Mouse (Mus musculus): ENCODE data around the gene Itm2c. TPM values are rescaled to one million over a fixed set of nuclear protein-coding genes. Genes with fewer than 3 reads are reported as not detected.

Gene Itm2c
- 835 and 861 TPM in 2 replicates for polyA plus RNA-seq (2012; rRNA removed)

DNA sequence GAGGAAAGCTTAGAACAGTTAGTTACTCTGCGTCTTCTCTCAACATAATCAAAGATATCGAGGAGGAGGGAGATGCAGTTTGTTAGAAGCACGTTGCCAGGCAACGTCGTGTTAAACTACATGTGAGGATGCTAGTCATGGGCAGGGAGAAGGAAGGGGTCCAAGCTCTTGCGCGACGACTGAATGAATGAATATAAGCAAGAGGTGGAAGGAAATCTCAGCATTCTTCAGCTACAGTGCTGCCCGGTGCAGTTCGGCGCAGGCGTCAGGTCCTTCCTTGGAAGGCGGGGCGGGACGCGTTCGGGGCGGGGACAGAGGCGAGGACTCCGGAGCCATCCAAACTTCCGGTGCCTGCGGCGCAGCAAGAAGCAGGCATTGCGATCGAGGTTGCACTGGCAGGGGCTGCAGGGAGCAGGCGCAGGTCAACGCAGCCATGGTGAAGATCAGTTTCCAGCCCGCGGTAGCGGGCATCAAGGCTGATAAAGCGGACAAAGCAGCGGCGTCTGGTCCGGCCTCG lies at the start of gene Itm2c:
Gene Itm2c (plus strand): TSS at position 51 of the 517 bp plus-strand sequence.
- TF ChIP-seq POLR2A (IDR thresholded peaks at IDR 0.05; ENCODE audit: extremely low read depth, insufficient read depth, low read length) (peak; percentile 95), CTCF (IDR thresholded peaks at IDR 0.05; ENCODE audit: extremely low read depth, insufficient read depth, low read length) (no peak)
- peak within 1 kb of the TSS; percentile 82 for H3K4me3 ChIP-seq (ENCODE audit: insufficient read depth, low read length)
- peaks cover 9% of the 10 kb centered on the region for H3K4me1 ChIP-seq (ENCODE audit: control insufficient read depth, insufficient read depth, low read length)
- H3K27ac ChIP-seq (ENCODE audit: insufficient read depth, low read length) = peak within 1 kb of the TSS; percentile 64

DNA sequence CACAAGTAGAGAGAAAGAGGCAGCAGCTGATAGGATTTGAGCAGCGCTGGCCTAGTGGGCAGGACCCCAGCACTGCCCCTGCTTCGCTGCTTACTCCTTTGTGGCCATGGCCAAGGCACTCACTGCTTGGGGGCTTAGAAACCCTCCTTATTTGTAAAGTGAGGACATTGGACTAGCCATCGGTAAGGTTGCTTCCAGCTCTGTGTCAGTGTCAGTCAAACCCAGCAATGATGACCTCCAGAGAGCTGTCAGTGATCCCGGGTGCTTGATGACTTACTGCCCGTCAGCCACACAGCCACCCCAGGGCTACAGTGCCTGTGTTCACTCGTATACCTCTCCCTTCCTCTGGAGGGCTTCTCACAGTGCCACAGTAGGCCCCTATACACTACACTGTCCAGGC lies 49.1 kb upstream of the Itm2c start:
- Histone ChIP-seq H3K4me1 (ENCODE audit: control insufficient read depth, insufficient read depth, low read length) (peaks cover 4% of the 10 kb centered on the region), H3K4me3 (ENCODE audit: insufficient read depth, low read length) (no peak overlapping the region)
- TF ChIP-seq POLR2A (IDR thresholded peaks at IDR 0.05; ENCODE audit: extremely low read depth, insufficient read depth, low read length) (no peak), CTCF (IDR thresholded peaks at IDR 0.05; ENCODE audit: extremely low read depth, insufficient read depth, low read length) (no peak)

DNA sequence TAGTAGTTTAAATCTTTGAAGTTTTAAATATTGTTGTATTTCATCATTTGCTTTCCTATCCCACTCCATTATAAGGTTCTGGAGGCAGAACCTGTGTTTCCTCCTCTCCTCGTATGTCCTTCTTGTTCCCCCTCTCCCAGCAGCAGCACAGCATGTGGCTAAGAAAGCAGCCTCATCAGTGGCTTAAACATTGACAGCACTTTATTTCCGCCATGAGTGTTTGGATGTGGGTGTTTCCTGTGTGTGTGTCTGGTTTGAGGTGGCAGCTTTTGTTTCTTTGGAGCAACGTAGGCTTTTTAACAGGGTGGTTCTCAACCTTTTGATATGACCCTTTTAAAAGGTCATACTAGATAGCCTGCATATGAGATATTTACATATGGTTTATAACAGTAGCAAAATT lies 48.6 kb upstream of the Itm2c start:
- H3K4me3 ChIP-seq (ENCODE audit: insufficient read depth, low read length) = no peak overlapping the region
- peaks cover 3% of the 10 kb centered on the region for H3K4me1 ChIP-seq (ENCODE audit: control insufficient read depth, insufficient read depth, low read length)
- TF ChIP-seq POLR2A (IDR thresholded peaks at IDR 0.05; ENCODE audit: extremely low read depth, insufficient read depth, low read length) = no peak
- TF ChIP-seq CTCF (IDR thresholded peaks at IDR 0.05; ENCODE audit: extremely low read depth, insufficient read depth, low read length) = no peak
- no peak overlapping the region for H3K27ac ChIP-seq (ENCODE audit: insufficient read depth, low read length)

More for the DNA sequence above, 49.1 kb upstream of the Itm2c start:
- H3K27ac ChIP-seq (ENCODE audit: insufficient read depth, low read length) = no peak overlapping the region

DNA sequence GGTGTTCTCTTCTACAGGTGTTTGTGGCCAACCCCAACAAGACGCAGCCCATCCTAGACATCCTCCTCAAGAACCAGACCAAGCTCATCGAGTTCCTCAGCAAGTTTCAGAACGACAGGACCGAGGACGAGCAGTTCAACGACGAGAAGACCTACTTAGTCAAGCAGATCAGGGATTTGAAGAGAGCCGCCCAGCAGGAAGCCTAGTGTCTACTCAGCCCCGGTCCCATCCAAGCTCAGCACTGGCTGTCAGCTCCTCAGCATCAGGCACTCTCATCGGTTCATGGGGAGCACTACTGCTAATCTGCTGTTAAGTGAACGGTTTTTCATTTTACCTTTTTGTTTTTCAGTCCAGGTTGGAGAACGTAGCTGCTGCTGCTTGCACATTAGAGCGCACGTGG lies 45.1 kb upstream of the Itm2c start:
- no peak for TF ChIP-seq CTCF (IDR thresholded peaks at IDR 0.05; ENCODE audit: extremely low read depth, insufficient read depth, low read length)
- no peak for TF ChIP-seq POLR2A (IDR thresholded peaks at IDR 0.05; ENCODE audit: extremely low read depth, insufficient read depth, low read length)
- no peak overlapping the region for H3K4me3 ChIP-seq (ENCODE audit: insufficient read depth, low read length)
- H3K4me1 ChIP-seq (ENCODE audit: control insufficient read depth, insufficient read depth, low read length) = no peaks in the 10 kb centered on the region
- no peak overlapping the region for H3K27ac ChIP-seq (ENCODE audit: insufficient read depth, low read length)

DNA sequence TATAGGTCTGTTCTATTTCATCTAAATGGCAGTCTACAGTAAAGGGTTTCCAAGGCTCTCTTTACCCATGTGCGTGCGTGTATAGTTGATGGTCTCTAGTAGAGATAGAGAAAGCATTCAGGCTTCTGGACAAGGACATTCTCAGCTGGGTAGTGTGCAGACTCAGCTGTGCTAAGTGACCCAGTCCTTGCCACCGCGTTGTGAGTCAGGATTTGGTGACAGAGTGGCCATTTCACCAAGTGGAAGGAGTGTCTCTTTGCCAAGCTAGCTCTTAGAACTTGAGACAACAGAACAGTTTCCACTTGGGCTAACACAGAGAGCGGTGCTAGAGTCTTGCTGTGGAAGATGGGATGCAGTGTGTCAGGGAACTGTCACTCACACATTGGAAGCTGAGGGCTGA lies 43.2 kb upstream of the Itm2c start:
- no peaks in the 10 kb centered on the region for H3K4me1 ChIP-seq (ENCODE audit: control insufficient read depth, insufficient read depth, low read length)
- no peak overlapping the region for H3K4me3 ChIP-seq (ENCODE audit: insufficient read depth, low read length)
- no peak for TF ChIP-seq POLR2A (IDR thresholded peaks at IDR 0.05; ENCODE audit: extremely low read depth, insufficient read depth, low read length)
- no peak for TF ChIP-seq CTCF (IDR thresholded peaks at IDR 0.05; ENCODE audit: extremely low read depth, insufficient read depth, low read length)
- no peak overlapping the region for H3K27ac ChIP-seq (ENCODE audit: insufficient read depth, low read length)

DNA sequence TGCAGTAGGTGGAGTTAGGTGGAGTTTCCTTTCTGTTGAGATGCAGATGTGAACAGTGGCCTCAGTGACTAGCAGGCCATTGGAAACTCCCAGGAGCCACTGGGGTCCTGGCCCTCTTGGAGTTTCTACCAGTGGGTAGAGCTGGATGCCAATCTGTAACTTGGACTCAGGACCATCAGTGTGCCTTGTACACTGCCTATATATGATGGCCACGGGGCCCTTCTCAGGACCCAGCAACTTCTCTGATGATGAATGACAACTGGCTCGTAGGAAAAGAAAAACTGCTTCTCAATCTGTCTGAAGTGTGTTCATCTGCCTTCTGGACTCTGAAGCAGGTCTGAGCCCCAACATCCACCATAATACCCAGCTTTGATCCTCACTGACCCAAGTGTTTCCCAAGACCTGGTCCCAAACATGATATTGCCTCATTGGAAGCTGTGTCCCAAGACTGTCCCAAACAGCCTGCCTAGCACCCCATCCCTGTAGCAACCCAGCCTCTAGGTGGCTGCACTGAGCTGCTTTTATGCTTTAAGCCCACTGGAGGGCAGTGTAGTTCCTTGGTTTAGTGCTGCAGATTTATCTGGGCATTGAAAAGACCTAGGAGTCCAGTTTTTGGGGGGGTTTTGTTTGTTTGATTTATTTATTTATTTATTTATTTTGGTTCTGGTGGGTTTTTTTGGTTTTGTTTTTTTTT lies 40.9 kb upstream of the Itm2c start:
- H3K27ac ChIP-seq (ENCODE audit: insufficient read depth, low read length) = no peak overlapping the region
- no peak overlapping the region for H3K4me3 ChIP-seq (ENCODE audit: insufficient read depth, low read length)
- H3K4me1 ChIP-seq (ENCODE audit: control insufficient read depth, insufficient read depth, low read length) = no peaks in the 10 kb centered on the region
- peak; percentile 100 for TF ChIP-seq CTCF (IDR thresholded peaks at IDR 0.05; ENCODE audit: extremely low read depth, insufficient read depth, low read length)
- TF ChIP-seq POLR2A (IDR thresholded peaks at IDR 0.05; ENCODE audit: extremely low read depth, insufficient read depth, low read length) = no peak

DNA sequence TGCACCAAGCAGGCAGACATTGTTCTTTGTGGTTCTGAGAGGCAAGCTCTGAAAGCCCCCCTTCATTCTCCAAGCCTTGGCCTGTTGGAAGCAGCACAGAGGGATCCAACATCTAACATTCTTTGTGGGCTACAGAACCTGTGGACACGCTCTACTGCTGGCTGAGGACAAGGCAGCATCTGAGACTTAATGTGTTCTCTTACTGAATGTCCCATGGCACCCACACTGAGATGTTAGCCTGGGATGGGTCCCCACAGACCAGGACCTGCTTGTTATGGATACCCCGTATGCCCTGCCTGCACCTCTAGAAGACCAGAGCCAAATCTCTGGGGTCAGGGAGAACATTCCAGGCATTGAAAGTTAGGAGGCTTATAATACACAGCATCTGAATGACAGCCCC lies 40.2 kb upstream of the Itm2c start:
- no peak overlapping the region for H3K4me3 ChIP-seq (ENCODE audit: insufficient read depth, low read length)

DNA sequence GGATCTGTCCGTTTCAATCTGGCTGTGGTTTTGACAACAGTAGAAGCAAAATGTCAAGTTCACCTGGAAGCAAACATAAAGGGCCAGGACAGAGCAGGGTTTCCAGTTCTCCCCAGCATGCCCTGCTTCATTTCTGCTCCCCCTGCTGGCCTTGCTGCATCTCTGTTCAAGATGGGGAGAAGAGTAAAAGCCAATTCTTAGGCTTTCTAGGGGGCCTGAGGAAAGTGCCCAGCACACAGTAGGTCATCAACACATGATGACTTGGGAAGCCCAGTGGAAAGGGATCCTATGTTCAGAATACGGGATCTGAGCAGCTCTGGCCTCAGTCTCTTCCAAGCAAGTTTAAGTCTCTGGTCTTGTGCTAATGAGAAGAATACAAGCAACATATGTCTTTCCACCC lies 39.6 kb upstream of the Itm2c start:
- Histone ChIP-seq H3K27ac (ENCODE audit: insufficient read depth, low read length) (no peak overlapping the region), H3K4me3 (ENCODE audit: insufficient read depth, low read length) (no peak overlapping the region), H3K4me1 (ENCODE audit: control insufficient read depth, insufficient read depth, low read length) (no peaks in the 10 kb centered on the region)
- peak; percentile 32; the same call in 1 of the 2 replicates for TF ChIP-seq CTCF (IDR thresholded peaks at IDR 0.05; ENCODE audit: extremely low read depth, insufficient read depth, low read length)
- TF ChIP-seq POLR2A (IDR thresholded peaks at IDR 0.05; ENCODE audit: extremely low read depth, insufficient read depth, low read length) = no peak

More for the DNA sequence above, 40.2 kb upstream of the Itm2c start:
- TF ChIP-seq POLR2A (IDR thresholded peaks at IDR 0.05; ENCODE audit: extremely low read depth, insufficient read depth, low read length) (no peak), CTCF (IDR thresholded peaks at IDR 0.05; ENCODE audit: extremely low read depth, insufficient read depth, low read length) (no peak)
- H3K4me1 ChIP-seq (ENCODE audit: control insufficient read depth, insufficient read depth, low read length) = no peaks in the 10 kb centered on the region
- no peak overlapping the region for H3K27ac ChIP-seq (ENCODE audit: insufficient read depth, low read length)

DNA sequence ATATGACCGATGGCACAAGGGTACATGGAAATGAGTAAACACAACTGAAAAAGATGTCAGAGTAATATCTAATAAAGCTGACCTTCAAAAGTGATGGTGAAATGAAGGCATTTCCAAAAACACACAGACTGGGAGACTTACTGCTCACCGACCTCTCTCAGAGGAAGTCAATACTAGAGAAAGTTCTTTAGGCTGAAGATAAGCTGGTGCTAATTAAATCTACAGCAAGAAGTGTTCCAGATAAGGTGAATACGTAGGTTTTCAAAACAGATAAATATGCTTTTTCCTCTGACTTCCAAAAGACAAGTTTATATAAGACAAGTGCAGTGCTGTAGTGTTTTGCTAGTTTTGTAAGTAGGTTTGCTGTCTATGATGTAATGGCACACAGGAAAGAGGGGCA lies 37.8 kb upstream of the Itm2c start:
- H3K4me3 ChIP-seq (ENCODE audit: insufficient read depth, low read length) = no peak overlapping the region
- no peak overlapping the region for H3K27ac ChIP-seq (ENCODE audit: insufficient read depth, low read length)
- TF ChIP-seq POLR2A (IDR thresholded peaks at IDR 0.05; ENCODE audit: extremely low read depth, insufficient read depth, low read length) = no peak
- TF ChIP-seq CTCF (IDR thresholded peaks at IDR 0.05; ENCODE audit: extremely low read depth, insufficient read depth, low read length) = no peak
- no peaks in the 10 kb centered on the region for H3K4me1 ChIP-seq (ENCODE audit: control insufficient read depth, insufficient read depth, low read length)

DNA sequence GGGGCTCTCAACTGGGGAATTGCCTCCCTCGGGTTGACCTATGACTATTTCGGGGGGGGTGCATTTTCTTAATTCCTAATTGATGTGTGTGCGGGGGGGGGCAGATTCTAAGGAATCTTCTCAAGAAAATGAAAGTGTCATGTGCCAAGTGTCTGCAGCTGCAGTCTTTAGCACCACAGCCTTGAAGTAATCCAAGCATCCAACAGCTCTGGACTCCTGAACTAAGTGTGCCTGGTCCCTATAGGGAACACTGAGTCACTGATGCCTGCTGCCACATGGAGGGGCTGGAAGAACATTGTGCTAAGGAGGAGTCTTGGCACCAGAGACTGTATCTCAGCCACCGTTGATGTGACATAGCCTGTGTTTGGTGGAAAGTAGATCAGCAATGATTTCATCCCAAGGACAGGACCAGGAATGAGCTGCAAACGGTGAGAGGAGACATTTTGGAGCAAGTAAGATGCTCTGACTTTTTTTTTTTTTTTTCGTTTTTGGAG lies 36.8 kb upstream of the Itm2c start:
- TF ChIP-seq CTCF (IDR thresholded peaks at IDR 0.05; ENCODE audit: extremely low read depth, insufficient read depth, low read length) (peak; percentile 41), POLR2A (IDR thresholded peaks at IDR 0.05; ENCODE audit: extremely low read depth, insufficient read depth, low read length) (no peak)
- Histone ChIP-seq H3K27ac (ENCODE audit: insufficient read depth, low read length) (no peak overlapping the region), H3K4me3 (ENCODE audit: insufficient read depth, low read length) (no peak overlapping the region), H3K4me1 (ENCODE audit: control insufficient read depth, insufficient read depth, low read length) (no peaks in the 10 kb centered on the region)
